Mouse (Mus musculus) skeletal muscle tissue, adult 2 months (tissue): Measurements from ENCODE around the gene Emilin1.
A peak's percentile ranks its signal among the peaks of the same experiment; 100 is the strongest.

Experiments used
- DNase-seq: peaks from one replicate; pipeline ENCODE4 v3.0.0-alpha.2; 2012; ENCODE audit warnings: low read depth, low spot score

The Emilin1 gene

GRCm38 (mm10) chr5:30925217-30925616, 12.0 kb downstream of the Emilin1 start:
- DNase-seq, result no peak

DNA sequence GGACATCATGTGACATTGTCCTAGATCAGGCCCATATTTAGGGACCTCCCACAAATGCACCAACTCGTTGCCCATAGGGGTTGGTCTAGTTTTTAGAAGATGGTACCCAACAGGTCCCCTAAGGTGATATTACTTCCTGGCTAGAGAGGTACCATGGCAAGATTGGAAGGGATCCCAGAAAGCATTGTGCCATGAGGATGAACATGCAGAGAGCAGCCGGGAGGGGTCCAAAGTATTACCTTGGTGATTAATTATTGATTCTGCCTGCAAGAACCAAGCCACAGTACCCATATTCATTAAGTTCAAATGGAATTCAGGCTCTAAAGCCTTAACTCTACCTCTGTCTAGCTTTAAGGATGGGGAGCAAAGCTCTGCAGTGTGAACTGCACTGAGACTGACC, 12.9 kb downstream of the Emilin1 start:
- DNase-seq, result no peak

DNA sequence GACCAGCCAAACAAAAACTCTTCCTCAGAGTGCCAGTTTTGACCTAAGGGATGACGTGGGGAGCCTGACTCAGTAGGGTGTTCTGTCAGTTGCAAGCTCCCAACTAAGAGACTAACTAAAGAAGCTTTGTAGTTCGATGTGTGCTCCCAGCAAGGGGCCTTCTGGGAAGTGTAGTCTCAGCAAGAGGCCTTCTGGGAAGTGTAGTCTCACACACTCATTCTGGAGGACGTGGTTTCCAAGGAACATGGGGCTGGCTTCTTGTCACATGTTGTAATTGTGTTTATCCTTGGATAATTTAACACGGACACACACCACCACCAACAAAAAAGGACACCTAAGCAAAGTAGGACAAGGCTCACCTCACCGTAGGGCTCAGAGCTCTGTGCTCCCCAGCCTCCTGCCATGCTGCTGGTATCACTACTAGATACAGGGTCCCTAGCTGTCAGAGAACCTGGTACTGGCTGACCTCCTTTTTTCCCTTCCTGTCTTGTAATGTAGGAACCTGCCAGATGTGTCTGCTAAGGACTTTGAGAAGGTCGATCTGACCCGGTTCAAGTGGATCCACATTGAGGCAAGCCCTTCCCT, 14.8 kb downstream of the Emilin1 start:
- no peak for DNase-seq

DNA sequence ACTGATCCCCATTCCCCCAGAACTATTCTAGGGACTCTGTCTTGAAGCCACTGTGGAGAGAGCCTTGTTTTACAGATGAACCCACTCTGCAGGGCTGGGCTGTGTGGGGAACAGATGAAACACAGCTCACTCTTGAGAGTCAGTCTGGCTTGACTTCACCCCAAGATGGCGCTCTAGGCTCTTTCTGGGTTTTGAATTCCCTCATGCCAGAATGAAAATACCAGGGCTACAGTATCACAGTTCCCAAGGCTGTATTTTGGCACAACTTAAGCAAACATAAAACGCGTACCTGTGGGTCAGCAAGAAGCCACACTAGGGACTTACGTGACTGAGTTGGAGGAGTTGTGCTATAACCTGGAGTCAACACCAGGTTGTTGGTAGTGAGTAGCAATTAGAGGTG, 16.9 kb downstream of the Emilin1 start:
- DNase-seq, result peak; percentile 59

GRCm38 (mm10) chr5:30930846-30931245, 17.6 kb downstream of the Emilin1 start:
- no peak for DNase-seq

DNA sequence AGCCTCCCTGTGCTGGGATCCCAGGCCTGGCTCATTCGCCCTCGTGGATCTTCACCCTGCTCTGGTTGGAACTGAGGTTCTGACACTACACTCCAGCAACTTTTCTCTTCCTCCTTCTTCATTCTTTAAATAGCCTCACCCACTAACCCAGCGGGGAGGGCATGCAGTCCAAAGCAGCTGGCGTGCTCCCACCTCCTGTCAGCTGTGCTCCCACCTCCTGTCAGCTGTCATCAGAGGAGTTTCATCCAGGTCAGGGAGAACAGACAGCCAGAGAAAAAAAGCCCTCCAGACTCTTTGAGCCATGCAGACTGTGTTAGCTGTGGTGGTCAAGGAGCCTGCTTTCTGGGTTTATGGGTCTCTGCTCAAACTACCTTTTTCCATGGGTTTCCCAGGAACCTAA, 18.2 kb downstream of the Emilin1 start:
- DNase-seq, result peak; percentile 62

DNA sequence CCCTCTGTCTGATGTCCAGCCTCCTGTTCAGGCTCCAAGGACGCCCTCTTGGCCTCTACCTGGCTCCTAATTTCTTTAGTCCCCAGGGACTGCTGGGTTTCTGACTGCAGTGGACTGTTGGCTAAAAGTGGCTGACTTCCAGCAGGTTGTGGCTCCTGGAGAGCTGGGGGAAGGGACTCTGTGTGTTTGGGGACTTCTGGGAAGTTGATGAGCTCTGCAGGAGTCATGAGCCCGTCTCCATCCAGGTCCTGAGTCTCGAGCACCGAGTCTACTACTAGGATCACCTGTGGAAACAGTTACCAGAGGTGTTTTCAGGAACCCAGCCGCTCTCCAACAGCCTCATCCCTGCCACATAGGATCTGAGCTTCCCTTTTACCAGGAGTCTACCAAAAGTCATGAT, 20.5 kb downstream of the Emilin1 start:
- no peak for DNase-seq

- no peak for DNase-seq
These were observed 21.7 kb downstream of the Emilin1 start for GRCm38 (mm10) chr5:30934725-30935461.

- no peak for DNase-seq
These were observed 29.8 kb downstream of the Emilin1 start for GRCm38 (mm10) chr5:30943004-30943403.

- no peak for DNase-seq
These were observed 31.1 kb downstream of the Emilin1 start for GRCm38 (mm10) chr5:30944344-30944743.

DNA sequence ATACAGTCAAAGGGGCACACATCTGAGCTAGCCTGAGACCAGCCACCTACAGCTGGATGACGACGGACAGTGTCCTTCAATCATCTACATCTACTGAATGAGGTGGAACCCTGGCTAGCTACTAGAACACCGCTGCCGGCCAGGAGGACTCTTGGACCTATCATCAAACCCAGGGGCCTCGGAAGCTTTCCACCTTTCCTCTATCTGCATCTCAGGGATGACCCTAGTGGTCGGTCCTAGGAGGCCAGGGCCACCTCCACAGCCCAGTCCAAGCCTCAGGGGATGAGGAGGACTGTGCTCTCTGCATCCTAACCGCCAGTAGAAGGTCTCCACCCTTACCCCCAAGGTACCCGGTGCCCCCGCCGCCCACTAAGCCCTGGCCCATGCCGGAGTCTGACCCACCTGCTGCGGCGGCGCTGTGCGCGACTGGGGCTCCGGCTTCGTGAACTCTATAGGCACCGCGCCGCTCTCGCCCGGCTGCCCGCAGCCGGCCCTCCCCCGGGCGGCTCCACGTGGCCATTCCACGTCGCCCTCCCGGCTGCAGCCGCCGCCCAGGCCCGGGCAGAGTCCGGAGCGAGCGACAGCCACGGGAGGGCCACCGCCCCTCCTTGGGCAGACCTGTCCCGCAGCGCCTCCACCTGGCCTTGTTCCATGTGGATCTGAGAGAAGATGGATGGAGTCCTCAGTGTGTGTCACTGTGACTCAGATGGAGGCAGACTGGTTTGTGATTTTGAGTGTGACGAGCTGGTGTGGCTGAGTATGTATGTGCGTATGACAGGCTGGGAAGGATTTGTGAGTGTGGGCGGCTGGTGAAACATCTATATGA, 32.0 kb downstream of the Emilin1 start, which contains the start of gene Cgref1:
Gene Cgref1 (minus strand): TSS at position 636 of the 826 bp plus-strand sequence.
- DNase-seq, result peak; percentile 36

DNA sequence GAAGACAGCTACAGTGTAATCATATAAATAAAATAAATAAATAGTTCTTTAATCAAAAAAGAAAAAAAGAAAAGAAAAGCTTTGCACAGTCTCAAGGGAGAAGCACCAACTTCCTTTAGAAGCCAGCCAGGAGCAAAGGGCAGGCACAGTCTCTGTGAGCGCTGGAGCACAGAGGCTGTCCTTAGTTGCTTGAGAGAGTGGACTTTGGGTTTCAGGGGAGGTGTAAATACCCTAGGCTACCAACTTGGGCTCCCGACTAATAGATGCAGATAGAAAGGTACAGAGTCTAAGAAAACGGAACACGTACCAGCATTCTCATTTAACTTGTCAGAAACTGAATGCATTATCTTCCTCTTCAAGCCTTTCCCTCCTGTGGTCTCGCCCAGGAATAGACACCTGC, 35.4 kb downstream of the Emilin1 start:
- no peak for DNase-seq

GRCm38 (mm10) chr5:30949654-30950326, 36.6 kb downstream of the Emilin1 start:
- peak; percentile 87 for DNase-seq

- no peak for DNase-seq
These were observed 37.2 kb downstream of the Emilin1 start for GRCm38 (mm10) chr5:30950451-30950850.

GRCm38 (mm10) chr5:30950922-30951321, 37.7 kb downstream of the Emilin1 start:
- no peak for DNase-seq

DNA sequence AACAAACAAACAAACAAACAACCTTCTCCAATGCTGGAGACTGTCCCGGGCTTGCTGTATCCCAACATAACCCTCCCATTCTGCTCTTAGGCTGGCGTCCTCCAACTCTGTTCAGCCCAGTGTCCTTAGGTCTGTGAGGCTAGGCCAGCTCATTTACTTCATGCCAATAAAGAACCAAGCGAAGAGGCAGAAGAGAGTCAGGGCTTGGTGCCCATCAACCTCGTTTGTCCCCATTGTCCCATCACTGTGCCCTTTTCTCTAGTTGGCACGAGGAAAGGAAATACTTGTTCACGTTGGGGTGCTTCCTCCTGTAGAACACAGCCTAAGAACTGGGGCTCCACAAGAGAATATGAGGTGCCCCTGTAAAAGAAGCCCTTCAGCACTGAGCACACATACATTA, 38.5 kb downstream of the Emilin1 start:
- no peak for DNase-seq

GRCm38 (mm10) chr5:30952551-30952950, 39.3 kb downstream of the Emilin1 start:
- DNase-seq, result no peak

- DNase-seq, result no peak
These were observed 40.9 kb downstream of the Emilin1 start for GRCm38 (mm10) chr5:30954065-30954464.

- no peak for DNase-seq
These were observed 41.4 kb downstream of the Emilin1 start for GRCm38 (mm10) chr5:30954556-30954955.

DNA sequence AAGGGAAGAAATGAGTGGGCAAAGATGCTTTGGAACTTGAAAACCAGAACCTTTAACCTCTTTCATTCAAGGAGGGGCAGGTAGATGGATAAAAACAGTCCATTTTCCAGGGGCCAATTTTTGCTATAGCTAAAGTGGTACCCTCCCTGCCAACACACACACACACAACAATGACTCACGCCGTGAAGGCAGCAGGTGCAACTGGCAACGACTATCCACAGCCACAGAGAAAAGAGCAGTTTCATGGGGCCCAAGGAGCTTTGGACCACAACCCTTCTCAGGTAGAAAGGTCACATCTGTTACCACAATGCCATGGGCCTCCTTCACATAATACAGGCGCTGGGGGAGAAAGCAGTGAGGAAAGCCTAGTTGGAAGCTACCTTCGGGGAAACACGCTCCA, 42.5 kb downstream of the Emilin1 start:
- no peak for DNase-seq

DNA sequence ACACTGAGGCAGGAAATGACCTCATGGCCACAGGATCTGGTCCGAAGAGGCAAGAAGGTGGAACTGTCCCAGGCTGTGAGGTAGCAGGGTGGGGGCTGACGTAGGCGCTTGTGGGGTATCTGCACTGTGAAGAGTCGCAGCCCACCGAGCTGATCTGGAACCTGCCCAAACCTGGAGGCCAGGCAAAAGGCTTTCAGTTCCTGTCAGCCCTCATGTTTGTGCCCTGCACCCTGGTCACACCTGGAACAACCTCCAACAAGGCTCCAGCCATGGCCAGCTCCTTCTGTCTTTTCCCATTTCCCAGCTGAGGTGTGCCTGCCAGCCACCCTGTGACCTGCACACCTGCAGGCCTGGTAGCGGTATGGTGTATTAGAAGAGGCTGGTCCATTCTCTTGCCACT, 44.7 kb downstream of the Emilin1 start:
- no peak for DNase-seq
